Mouse (Mus musculus): ENCODE results near the gene Crip2.

DNA sequence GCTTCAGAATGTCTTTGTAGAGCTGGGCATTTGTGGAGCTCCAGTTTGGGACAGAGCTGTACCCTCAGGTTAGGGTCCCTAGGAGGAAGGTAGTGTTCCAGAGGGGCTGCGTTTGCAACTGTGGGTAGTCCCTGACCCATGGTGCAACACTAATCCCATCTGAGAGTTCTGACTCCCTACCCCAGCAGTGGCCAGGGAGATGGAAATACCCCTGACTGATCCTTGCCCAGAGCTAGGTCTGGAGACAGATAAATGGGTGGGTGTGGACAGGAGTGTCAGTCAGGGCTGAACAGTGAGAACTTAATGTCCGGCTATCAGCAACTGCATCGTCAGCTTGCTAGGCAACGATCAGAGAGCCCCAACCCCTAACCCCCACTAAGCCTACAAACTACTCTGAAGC lies 10.6 kb downstream of the Crip2 start:
- TF ChIP-seq CTCF (IDR thresholded peaks at IDR 0.05; ENCODE audit: low read depth) (no peak), EP300 (optimal IDR thresholded peaks at IDR 0.05) (no peak)
